Mouse (Mus musculus) 416B (cell line): ENCODE results near the gene Dnmt3a.

ENCODE experiments used
- DNase-seq: peaks from one replicate; pipeline ENCODE4 v3.0.0; 2011; ENCODE audit warnings: low read depth

Dnmt3a gene

DNA sequence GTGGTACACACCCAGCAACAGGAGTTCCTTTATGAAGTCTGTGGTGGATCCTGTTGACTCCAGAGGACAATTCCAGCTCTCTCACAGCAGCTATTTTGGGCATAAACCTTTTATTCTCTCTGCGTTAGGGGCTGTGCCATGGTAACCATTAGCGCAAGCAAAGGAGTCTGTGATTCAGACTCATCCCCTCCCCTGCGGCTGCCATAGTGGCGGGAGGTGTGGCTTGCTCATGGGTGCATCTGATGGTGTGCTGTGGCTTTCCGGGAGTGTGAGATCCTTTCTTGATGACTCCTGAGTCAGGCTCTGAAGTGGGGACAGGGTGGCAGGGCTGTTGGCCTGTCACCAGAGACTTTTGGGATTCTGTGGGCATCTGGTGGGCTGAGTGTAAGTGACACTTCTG is 17.6 kb downstream of the Dnmt3a start:
- no peak for DNase-seq

DNA sequence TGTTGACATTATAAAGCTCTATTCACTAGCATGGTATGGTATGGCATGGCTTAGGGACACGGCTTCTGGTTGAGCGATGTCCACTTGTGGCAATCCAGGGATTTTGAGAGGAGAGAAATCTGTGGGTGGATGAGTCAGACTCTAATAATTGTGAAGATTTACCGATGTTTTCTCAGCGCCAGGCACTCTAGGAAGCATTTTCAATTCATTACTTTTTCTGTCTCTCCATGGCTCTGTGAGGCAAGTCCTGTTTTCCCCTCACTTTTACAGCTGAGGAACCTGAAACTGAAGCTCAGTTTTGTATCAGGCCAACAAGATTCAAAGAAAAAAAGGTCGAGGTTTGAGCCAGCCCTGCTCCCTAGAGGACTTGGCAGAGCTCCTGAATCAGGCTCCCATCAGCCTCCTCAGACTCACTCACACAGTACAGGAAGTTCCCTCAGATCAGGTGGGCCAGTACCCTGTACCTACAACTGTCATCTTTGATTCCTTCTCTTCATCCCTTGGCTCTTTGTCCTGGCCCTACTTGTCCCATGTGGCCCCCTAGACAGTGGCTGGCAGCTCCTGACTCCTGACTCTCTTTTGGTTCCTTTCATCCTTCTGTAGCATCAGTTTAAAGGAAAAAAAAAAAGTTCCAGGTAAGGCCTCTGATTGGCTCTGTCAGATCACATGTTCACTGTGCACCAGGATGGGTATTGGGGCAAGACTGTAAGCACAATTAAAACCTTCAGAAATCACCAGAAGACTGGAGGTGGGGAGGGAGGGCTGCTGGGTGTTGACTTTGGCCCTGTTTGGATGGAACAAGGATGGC is 19.3 kb downstream of the Dnmt3a start:
- no peak for DNase-seq

- no peak for DNase-seq
These were observed 19.9 kb downstream of the Dnmt3a start for GRCm38 (mm10) chr12:3825714-3826080.

- DNase-seq, result no peak
These were observed 22.0 kb downstream of the Dnmt3a start for GRCm38 (mm10) chr12:3827771-3828170.

DNA sequence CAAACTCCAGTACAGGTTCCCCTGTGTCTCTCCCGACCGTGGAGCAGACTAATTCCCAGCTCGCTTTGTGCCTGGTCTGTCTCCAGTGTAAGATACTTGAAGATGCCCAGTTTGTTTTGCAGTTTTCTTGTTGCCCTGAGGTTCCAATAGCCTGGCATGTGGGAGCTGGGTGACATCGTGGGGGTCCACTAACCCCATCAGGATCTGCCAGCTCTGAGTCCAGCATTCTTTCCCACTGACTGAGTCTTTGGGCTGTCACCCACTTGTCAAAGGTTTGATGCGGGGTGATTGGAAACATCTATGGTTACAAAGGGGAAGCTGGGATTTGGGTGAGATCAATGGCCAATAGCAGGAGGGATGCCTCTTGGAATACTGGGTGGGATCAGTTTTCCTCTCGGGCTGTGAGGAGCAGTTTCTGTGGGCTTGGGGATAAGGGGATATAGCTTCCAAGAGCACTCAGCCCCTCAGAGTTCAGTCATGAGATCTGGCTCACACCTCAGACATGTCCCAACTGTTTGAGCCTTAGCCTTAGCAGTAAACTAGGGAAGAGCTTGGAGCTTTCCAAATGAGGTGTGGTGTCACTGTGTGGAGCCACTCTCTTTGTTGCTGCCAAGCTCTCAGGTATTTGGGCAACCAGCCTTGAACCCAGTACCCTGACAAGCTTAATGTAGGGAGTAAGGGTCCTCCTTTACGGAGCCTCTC is 27.4 kb downstream of the Dnmt3a start:
- no peak for DNase-seq

GRCm38 (mm10) chr12:3833851-3834273 is 28.1 kb downstream of the Dnmt3a start:
- no peak for DNase-seq

DNA sequence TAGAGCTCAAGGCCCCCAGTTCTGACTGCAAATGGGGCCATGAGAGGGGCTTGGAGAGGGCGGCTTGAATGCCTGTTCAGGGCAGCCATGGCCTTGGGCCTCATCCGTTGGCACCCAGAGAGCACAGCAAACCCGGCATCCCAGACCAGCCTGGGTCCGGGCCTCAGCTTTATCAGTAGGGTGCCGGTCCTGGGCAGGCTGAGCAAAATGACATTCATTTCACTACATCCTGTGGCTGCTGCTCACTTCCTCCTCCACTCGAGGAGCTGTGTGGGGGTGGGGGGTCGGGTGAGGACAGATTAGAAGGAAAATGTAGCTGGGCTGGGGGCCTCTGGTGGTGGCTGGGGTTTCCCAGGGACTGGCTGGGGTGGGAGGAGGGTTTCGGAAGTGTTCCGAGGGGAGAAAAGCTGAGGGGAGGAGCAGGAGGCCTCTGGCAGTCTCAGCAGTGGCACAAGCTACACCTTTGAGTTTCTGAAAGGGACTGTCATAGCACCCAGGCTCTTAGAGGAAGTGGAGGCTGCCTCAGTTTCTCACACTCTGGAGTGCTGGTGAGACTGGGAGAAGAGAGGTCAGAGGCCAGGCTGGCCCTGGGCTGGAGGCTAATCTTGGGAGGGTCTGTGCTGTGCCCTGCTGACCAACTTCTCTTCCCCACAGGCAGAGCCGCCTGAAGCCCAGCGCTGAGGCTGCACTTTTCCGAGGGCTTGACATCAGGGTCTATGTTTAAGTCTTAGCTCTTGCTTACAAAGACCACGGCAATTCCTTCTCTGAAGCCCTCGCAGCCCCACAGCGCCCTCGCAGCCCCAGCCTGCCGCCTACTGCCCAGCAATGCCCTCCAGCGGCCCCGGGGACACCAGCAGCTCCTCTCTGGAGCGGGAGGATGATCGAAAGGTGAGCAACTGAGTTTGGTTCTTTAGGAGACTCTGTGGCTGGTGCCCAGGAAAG is 28.8 kb downstream of the Dnmt3a start:
- DNase-seq, result peak; percentile 41

GRCm38 (mm10) chr12:3835576-3835975 is 29.8 kb downstream of the Dnmt3a start:
- no peak for DNase-seq

- no peak for DNase-seq
These were observed 31.4 kb downstream of the Dnmt3a start for GRCm38 (mm10) chr12:3837081-3837832.

DNA sequence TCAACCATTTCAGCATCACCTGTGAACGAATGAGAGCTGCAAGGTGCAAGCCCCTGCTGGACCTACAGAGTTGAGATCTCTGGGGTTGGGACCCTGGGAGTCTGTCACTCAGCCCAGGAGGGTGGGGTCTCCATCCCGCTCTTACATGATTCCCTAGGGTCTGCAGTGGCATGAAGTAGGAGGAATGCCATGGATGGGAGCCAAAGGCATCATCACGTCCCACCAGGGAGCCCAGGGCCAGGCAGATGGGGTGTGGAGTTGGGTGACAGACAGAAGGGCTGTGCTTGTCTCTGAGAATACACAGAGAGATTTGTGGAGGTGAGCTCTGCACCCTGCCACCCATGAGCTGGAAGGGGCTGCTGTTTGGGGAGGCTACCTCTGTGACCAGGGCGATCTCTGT is 32.2 kb downstream of the Dnmt3a start:
- DNase-seq, result no peak

GRCm38 (mm10) chr12:3839662-3840061 is 33.9 kb downstream of the Dnmt3a start:
- no peak for DNase-seq

- DNase-seq, result no peak
These were observed 35.3 kb downstream of the Dnmt3a start for GRCm38 (mm10) chr12:3841121-3841520.

GRCm38 (mm10) chr12:3842843-3843242 is 37.0 kb downstream of the Dnmt3a start:
- no peak for DNase-seq

DNA sequence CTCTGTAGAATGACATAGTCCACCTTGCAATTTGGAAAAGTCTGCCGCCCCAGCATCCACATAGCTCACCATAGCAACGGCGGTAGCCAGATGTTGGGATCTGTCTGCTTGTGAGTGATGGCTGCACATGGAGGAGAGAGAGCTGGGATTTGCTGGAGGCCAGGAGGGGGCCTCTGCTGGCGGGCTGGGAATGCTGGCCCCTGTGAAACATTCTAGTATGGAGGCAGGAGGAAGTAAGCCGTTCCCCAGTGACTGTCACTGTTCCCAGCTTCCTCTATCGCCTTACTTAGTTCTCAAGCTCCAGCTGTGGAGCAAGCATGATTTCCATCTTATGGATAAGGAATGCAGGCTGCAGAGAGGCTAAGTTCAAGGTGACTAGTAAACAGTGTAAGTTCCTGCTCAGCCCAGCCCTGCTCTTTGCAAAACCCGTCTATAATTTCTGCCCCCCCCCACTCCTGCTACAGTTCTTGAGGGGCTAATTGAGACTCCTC is 37.6 kb downstream of the Dnmt3a start:
- DNase-seq, result no peak

DNA sequence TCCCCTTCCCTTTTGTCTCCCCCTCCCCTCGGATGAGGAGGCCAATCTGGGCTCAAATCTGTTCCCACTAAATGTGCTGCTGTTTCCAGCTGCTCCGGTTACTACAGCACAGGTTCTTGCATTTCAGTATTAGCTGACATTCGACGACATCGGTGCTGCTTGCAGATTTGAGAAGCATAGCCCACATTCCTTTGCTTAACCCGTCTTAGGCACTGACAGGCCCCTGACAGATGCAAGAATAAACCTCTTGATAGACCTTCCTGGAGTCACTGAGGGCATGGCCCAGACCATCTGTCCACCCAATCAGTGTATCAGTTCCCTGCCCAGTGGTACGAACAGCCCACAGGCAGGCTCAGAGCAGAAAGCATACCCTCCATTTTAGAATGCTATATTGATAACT is 38.1 kb downstream of the Dnmt3a start:
- no peak for DNase-seq

DNA sequence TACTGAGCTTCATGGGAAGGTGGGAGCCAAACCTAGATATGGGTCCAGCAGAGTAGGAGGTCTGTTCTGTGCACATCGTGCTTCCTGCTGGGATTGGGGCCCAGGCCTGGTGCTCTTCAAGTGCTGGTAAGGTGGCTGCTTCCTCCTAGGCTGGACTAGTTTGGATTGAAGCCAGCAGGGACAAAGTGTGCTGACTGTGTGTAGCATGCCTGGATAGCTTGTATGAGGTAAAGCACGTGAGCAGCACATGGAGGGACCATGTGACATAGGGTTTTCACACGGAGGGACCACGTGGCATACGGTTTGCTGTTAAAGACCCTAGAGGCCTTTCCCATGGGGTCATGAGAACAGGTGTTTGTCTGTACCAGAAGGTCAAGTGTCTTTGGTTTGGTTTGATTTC is 38.5 kb downstream of the Dnmt3a start:
- no peak for DNase-seq

- no peak for DNase-seq
These were observed 43.7 kb downstream of the Dnmt3a start for GRCm38 (mm10) chr12:3849481-3849880.

- no peak for DNase-seq
These were observed 44.4 kb downstream of the Dnmt3a start for GRCm38 (mm10) chr12:3850165-3850564.

- DNase-seq, result no peak
These were observed 44.9 kb downstream of the Dnmt3a start for GRCm38 (mm10) chr12:3850731-3851130.

DNA sequence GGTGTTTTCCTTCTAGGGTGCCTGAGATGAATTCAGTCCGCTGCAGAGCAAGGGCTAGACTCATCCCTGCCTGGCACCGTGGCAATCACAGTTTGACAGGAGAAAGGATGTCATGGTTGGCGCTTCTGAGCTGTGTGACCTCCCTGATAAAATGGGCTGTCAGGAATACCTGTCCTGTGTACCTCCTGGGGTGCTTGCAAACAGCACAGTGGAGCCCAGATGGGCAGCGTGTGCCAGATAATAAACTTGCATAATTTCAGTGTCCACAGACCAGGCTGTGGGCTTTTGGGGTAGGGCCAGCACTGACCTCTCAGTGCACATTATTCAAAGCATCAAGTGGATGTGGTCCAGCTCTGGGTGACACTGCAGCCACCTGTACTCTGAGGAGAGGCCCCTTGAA is 45.4 kb downstream of the Dnmt3a start:
- DNase-seq, result no peak

DNA sequence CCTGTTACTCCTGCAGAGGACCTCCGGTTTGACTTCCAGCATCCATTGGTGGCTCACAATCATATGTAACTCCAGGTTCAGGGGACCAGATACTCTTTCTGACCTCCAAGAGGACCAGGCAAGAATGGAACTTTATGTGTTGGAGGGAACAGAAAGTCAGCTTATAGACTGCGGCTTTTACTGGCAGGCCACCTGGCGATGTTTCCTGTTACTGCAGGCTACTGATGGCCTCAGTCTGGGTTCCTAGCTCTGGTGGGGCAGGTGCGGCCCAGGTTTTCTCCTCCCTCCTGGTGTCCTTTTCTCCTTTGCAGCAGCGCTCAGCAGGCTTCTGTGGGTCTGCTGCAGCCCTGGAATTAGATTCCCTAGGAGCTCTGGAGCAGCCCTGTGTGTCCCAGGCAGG is 46.7 kb downstream of the Dnmt3a start:
- no peak for DNase-seq

DNA sequence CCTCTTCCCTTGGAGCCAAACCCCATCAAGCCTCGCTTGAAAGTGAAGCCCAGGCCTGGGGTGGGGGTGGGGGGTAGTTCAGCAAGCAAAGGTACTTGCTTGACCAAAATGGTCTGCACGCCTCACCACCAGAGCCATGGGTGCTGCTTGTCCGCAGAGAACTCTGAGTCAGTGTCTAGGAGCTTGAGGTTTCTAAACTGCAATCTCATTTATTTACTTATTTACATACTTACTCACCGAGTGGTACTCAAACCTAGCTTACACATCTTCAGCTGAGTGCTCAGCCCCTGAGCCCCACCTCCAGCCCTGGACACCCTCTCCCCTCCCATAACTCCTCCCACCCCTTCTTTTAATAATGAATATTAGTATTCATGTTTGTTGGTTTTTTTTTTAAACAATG is 48.6 kb downstream of the Dnmt3a start:
- peak; percentile 58 for DNase-seq
